Mouse (Mus musculus) kidney, adult 2 months (tissue): Measurements from ENCODE around the gene Tuba4a.

Experiments
- CTCF ChIP-seq: fragments of 200-500 bp; conservative IDR thresholded peaks from 2 replicates; pipeline ENCODE4 v1.5.1; 2011; ENCODE audit warnings: low read depth, mild to moderate bottlenecking, control low read depth, low read length, moderate library complexity, mixed read lengths; ENCODE audit not compliant: insufficient read depth, insufficient read length
- POLR2A ChIP-seq: fragments of 200-500 bp; IDR thresholded peaks from one replicate; pipeline ENCODE4 v1.6.1; 2011; ENCODE audit warnings: low read depth, low read length, control low read depth

- no peak for TF ChIP-seq CTCF
- TF ChIP-seq POLR2A: no peak
Observed at GRCm38 (mm10) chr1:75215785-75216184, 3.9 kb downstream of the Tuba4a start.
